Mouse (Mus musculus): ENCODE data around the gene Krtap19-2.

DNA sequence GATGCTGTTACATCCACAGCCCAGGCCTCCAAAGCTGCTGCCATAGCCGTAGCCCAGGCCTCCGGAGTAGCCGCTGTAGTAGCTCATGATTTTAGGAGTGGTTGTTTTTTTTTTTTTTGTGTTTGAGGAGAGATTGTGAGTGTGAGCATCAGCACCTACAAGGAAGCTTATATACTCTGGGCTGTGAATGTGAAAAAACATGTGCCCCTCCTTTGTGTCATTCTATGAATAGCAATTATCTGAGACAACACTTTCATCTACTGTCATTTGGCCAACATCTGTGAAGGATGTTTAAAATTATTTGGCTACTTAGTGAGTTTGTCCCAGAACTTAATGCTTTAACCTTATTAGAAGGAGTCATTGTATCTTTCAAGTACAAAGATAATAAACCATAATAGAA is at the start of gene Krtap19-2:
- TF ChIP-seq MAX (IDR thresholded peaks at IDR 0.05; ENCODE audit: low read depth) (no peak), E2F4 (IDR thresholded peaks at IDR 0.05; ENCODE audit: insufficient read depth) (no peak), MYOD1 (IDR thresholded peaks at IDR 0.05; ENCODE audit: control insufficient read depth in 1 of 3, insufficient read length in 2 of 3, low read depth in 2 of 3) (no peak)
